Mouse (Mus musculus) mesoderm, embryonic 11.5 days (tissue): Measurements from ENCODE around the gene Pde4d.

Experiments used
- DNase-seq: peaks from one replicate; pipeline ENCODE4 v3.0.0-alpha.2; 2012; ENCODE audit warnings: low read depth, low spot score

Pde4d gene

DNA sequence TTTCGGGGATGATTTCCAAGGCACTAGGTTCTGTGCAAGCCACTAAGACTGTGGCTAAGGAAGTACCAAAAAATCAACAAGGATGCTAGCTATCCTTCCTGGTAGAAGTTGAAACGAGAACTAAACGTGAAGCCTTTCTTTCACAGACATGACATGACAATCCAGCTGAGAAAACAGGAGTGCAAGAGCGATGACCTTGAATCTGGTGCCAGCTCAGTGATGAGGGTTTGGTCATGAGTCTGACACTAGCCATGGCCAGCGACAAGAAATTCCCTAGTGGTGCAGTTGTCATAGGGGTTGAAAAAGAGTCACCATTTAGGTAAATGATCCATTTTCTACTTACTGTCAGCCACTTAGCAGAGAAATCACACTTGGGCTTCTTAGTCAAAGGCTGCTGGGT, 1466.2 kb downstream of the Pde4d start:
- no peak for DNase-seq

- no peak for DNase-seq
These were observed 1467.8 kb downstream of the Pde4d start for GRCm38 (mm10) chr13:109917551-109917950.

DNA sequence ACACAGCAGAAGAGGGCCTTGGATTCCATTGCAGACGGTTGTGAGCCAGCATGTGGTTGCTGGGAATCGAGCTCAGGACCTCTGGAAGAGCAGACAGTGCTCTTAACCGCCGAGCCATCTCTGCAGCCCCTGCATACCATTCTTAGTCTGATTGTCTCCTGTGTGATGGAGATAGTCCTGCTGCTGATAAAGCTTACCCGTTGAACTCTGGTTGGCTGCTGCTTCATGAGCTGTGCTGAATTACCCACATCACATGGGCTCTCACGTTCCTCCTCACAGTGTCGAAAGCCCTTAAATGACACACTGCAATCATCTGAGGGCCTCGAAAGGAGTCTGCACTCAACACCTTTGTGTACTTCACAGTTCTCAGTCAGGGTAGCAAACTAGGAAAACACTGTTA, 1468.9 kb downstream of the Pde4d start:
- no peak for DNase-seq

GRCm38 (mm10) chr13:109920256-109920655, 1470.5 kb downstream of the Pde4d start:
- DNase-seq, result no peak

DNA sequence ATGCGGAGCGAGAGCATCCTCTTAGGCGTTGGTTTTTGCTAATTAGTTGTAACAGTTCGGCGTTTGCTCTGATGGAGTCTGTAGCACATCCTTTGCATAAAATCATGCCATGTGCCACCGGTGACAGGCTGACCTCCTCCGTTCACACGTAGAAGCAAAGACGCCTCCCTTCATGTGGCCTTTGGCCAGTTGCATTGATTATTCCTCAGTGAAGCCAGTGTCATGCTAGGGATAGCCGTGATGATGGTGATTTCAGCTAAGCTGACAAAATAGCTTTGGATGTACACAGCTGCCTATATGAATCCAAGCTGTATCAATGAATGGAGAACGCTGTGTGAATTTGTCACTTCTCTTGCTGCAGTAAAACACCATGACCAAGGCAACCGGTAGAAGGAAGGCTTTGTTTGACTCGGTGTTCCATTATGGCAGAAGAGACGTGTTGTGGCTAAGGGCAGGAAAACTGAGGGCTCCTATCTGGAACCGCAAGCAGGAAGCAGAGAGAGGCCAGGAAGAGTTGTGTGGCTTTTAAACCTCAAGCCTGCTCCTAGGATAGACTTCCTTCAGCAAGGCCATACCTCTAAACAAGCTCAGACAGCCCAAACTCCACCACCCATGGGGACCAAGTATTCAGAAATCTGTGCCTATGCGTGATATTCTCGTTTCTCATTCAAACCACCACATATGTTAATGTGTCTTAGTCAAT, 1471.7 kb downstream of the Pde4d start:
- no peak for DNase-seq

- peak; percentile 79 for DNase-seq
These were observed 1472.5 kb downstream of the Pde4d start for GRCm38 (mm10) chr13:109922228-109922627.

DNA sequence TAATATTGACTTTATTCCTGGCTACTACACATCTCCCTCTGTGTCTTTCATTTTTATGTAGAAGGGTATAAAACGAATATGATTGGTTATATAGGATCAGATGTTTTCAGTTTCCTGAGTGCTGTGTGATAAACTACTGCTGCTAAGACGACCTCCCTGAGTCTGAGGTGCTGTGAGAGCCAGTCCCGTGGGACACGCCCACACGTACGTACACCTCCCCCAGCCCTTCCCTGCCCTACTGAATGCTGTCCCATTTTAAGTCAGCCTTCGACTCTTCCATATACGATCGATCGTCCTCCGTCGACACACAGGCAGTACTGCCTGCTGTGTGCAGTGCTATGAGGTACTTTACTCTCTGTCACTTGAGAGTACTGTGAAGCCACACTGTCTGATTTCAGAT, 1473.0 kb downstream of the Pde4d start:
- no peak for DNase-seq

DNA sequence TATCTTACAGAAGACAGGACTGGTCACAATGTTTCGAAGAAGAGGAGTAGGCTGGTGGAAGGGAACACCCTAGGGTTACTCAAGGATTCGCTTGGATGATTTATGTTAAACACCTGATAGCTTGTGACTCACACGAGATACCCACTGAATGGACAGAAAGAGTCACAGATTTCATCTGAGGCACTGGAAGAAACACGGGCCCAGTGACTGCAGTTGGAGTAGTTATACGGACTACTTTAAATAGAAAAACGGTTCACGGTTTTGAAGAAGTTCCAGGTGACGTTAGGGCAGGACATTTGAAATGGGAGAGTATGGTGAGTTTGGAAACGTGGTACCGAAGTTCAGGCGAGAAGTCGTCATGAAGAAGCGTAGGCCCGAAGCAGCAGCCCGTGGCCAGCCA, 1475.0 kb downstream of the Pde4d start:
- DNase-seq, result no peak

- peak; percentile 68 for DNase-seq
These were observed 1476.7 kb downstream of the Pde4d start for GRCm38 (mm10) chr13:109926277-109926920.

DNA sequence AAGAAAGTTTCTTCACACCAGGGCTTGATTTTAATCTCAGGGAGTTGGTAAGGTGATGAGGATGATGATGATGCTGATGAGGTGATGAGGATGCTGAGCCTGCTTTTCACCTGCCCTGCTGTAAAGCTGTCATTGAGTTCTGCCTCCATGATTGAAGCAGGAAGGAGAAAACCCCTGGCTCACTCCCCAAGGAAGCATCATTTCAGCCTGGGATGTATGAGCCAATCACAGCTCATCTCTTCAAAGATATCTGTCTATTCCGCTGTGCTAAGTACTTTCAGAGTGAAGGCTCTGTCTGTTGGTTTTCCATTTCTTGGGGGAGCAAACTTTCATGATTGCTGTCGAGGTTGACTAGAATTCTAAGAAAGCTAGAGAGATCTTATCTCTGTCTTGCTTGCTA, 1478.0 kb downstream of the Pde4d start:
- no peak for DNase-seq

DNA sequence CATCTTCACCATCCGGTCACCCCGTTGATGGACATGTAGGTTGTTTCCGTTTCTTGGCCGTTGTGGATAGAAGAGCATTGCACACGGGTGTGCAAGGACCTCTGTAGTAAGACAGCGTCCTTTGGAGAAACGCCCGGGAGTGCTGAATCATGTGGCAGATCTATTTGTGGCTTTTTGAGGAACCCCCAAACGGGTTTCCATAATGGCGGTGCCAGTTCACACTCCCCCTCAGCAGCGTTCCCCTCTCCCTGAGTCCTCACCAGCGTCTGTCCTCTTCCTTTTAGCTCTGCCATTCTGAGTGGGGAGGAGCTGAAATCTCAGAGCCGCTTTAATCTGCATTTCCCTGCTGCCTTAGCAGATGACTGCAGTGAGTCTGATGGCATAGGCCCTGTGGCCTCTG, 1482.9 kb downstream of the Pde4d start:
- DNase-seq, result no peak

DNA sequence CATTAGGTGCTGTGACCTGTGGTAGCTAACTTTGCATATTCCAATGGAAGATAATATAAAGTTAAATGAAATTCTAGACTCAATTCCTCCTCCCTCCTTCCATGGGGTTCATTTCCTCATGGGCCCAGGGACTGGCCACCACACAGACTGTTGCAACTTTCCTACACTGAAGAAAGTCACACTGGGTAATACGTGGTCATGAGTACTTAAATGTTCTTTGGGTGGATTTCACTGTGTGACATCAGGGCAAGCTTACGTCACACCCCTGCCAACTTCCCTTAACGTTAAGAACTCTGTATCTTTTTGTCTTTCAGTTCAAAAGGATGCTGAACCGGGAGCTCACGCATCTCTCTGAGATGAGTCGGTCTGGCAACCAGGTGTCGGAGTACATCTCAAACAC, 1483.8 kb downstream of the Pde4d start:
- no peak for DNase-seq

DNA sequence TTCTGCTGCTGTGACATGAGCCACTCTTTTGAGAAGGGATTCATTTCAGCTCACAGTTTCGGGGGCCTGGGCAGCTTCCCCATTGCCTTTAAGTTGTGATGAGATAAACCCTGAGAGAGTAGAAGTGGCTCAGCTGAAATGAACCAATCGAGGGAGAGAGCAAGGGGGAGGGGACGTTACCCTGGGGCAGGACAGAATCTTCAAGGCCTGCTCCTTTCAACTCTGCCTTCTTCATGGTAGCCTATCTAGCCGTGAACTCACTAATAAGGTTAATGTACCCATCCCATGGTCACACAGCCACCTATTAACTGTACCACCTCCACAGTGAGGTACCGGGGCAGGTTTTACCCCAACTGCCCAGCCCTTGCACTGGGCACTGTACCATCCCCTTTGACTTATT, 1487.1 kb downstream of the Pde4d start:
- no peak for DNase-seq

DNA sequence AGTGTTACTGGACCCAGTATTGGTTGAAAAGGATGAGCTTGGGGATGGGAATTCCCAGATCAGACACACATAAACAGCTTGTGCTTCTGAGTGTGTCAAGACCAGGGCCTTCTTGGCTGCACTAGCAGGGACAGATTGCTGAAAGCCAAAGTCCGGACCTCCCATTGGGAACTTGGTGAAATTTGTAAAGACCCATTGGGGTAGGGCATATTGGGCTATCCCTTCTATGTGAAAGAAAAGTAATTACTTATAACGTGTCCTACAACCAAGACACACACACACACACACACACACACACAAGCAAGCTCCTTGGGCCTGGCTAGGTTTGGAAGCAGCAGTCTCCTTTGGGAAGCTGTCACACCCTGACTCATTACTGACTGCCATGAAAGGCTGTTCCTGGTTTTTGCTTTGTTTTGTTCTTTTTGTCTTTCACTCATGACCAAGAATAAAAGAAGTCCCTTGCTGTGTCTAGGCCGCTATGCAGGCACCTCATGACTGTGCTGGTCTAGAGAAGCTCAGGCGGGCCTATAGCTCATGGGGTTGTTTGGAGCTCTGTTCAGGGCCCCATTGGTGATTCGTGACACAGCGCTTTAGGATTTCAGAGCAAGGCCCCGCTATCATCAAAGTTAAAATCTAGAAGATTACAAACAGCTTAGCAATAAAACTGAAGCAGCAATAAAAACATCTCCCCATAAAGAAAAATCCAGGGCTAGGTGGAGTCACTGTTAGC, 1495.2 kb downstream of the Pde4d start:
- DNase-seq, result no peak

GRCm38 (mm10) chr13:109951466-109951865, 1501.7 kb downstream of the Pde4d start:
- peak; percentile 9 for DNase-seq

DNA sequence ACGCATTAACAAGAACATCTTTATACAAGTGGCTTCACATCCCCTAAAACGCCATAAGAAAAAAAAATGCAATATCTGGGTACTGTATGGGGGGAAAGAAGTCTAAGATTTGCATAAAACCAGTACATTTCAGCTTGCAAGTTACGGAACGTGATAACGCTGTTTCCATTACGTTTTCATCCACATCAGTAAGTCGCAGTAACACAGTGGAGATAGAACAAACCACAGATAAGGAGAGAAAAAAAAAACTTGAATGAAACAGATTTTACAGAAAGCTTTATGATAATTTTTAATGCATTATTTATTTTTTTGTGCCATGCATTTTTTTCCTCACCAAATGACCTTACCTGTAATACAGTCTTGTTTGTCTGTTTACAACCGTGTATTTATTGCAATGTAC, 1504.4 kb downstream of the Pde4d start:
- no peak for DNase-seq

DNA sequence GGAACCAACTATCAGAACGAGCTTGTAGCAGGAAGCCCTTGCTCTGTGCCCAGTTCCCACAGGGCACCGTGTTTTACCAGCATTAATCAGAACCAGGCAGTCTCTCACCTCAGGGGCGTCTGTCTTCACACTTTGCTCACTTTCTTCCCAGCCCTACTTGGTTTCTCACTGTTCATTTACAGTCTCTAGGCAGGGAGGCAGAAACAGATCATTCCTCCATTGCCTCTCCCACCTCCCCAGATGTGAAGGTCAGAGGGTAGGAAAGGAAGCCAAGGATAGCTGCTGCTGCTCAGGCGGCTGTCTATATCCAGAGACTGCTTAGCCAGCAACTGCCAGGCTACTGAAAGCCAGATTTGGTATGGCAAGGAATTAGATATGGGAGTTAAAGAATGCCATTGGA, 1508.2 kb downstream of the Pde4d start:
- peak; percentile 6 for DNase-seq

DNA sequence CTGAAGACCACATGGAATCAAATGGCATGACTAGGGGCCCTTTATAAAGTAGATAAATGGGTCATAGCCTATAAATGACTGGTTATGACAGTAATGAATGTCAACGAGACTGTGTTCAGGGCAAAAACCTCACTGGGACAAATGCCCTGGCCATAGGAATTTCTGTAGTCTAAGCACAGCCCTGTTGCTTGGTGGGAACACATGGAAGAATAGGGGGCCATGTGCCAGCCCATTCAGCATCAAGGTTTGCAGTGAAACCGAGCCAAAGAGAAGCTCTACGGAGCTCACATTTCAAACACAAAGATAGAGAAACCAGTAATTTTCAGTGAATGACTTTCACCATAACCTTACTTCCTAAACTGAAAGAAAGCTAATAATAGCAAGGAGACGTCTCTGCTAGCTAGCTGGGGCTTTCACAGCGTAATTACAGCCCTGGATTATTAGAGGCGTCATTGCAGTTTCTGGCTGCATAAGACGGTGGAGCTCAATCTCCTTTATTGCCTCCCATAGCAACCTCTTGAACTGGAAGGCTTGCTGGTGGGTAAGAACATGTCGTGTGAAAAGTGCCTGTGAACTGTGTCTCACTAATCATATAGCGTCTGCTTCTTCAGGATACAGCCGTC, 1533.2 kb downstream of the Pde4d start:
- DNase-seq, result no peak

- DNase-seq, result no peak
These were observed 1535.7 kb downstream of the Pde4d start for GRCm38 (mm10) chr13:109985411-109985810.

DNA sequence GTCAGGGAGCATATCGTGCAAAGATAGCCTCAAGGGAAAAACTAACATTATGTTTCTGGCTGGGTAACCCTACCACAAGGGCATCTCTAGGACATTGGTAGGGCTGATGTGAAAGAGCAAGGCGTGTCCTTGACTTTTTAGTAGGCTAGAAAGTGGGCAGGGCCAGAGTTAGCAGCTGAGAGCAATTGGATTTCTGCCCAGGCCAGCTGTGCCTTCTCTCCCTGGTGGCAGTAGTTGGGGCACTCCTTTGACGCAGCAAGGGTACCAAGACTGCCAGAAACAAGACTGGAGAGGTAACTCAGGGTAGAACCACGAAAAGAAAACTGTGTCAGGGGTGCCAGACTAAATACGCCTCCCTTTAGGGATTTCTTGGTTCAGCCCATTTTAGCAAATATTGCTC, 1536.1 kb downstream of the Pde4d start:
- DNase-seq, result no peak

GRCm38 (mm10) chr13:109992775-109993505, 1543.2 kb downstream of the Pde4d start:
- peak; percentile 54 for DNase-seq
